Mouse (Mus musculus): ENCODE measurements around the gene Olfr134.
"Not testable (repeated sequence)": the region's sequence is repeated elsewhere in the genome, so short reads cannot be mapped to it uniquely, and the experiment has no call there.

The Olfr134 gene

DNA sequence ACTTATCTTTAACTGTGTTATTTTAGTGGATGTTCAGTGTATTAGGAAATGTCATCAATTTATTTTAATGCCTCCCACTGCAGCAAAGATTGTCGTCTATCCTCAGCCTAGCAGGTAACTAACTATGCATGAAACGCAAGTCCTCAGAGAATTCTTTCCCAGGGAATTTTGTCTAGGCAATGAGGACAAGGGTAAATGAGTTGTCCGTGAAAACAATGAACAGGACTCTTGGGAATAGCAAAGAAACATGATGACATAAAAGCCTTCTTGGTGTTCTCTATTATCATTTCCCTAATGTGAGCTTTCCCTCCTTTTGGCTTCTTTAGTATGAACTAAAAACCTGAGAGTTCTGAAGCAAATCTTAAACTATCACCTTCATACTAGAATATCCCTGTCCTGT, at the start of gene Olfr134:
Olfr134 (plus strand) TSS at position 301 of the 400 bp plus-strand sequence.
- DNase-seq (ENCODE audit: low spot score) = no peak

GRCm38 (mm10) chr17:38124199-38124598, 47.0 kb upstream of the Olfr134 start:
- not testable (repeated sequence) for DNase-seq (ENCODE audit: low spot score)

- DNase-seq (ENCODE audit: low spot score) = not testable (repeated sequence)
Observed at GRCm38 (mm10) chr17:38125371-38125770, 45.8 kb upstream of the Olfr134 start.

DNA sequence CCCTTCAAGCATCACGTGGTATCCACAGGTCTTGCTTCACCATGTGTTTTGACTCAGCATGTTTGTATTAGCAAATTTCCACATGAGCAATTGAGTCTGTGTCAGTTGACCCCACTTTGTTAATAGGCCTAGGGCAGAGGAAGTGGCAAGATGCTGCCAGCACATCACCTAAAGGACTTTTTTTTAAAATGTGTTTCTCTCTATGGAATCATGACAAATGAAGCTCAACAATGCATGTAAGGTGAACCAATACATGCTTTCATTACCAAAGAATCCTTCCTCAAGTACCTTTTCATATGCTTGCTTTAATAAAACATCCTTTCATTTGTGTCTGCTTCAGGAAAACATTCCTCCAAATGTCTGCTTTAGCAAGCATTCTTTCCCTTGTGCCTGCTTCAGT, 36.8 kb upstream of the Olfr134 start, which contains the start of gene Olfr132:
Olfr132 (minus strand) TSS at position 101 of the 400 bp plus-strand sequence.
- DNase-seq (ENCODE audit: low spot score) = no peak

DNA sequence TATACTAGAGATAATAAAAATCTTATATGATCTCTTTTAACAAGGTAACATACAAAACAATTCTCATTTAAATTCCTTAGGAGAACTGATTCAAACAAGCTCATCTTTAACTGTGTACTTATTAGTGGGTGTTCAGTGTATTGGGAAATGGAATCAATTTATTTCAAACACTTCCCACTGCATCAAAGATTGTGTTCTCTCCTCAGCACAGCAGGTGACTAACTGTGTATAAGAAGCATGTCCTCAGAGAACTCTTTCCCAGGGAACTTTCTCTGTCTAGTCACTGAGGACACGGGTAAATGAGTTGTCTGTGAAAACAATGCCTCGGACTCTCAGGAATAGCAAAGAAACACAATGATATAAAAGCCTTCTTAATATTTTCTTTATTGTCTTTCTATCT, 26.2 kb upstream of the Olfr134 start, which contains the start of gene Olfr133:
Olfr133 (plus strand) TSS at position 301 of the 400 bp plus-strand sequence.
- DNase-seq (ENCODE audit: low spot score) = no peak

- no peak for DNase-seq (ENCODE audit: low spot score)
Observed at GRCm38 (mm10) chr17:38204035-38204434, 32.8 kb downstream of the Olfr134 start, which contains the start of gene Olfr135. Gene Olfr135, plus strand, starts transcription at chr17:38204335.

Measured in retina, embryonic 14.5 days (tissue).